Mouse (Mus musculus): ENCODE results near the gene Plcb1.

DNA sequence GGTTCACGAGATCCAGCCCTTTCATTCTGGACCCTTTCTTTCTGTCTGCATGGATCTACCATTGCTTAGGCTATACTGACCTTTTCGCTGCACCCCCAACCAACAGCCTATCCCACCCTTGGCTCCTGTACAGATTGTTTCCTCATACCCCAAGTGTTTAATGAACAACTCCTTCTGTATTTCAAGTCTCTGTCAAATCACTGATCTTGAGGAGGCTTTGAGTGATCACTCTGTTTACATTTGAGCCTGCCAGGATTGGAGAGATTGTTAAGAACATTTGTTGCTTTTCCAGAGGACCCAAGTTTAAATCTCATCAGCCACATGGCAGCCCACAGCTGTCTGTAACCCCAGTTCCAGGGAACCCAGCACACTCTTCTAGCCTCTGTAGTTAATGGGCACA, 612.1 kb downstream of the Plcb1 start:
- TF ChIP-seq GATA1 (IDR thresholded peaks at IDR 0.05; ENCODE audit: low read length), result no peak
- no peak for TF ChIP-seq TAL1 (IDR thresholded peaks at IDR 0.05; ENCODE audit: low read length)
